Mouse (Mus musculus): ENCODE data around the gene Dlg4.
"Not testable (repeated sequence)": the region's sequence is repeated elsewhere in the genome, so short reads cannot be mapped to it uniquely, and the experiment has no call there.

Dlg4 gene

GRCm38 (mm10) chr11:69996161-69997061, 20.3 kb upstream of the Dlg4 start:
- peak in 1 of 2 experiments; percentile 57 for DNase-seq (ENCODE audit: low spot score in 2 of 2)

DNA sequence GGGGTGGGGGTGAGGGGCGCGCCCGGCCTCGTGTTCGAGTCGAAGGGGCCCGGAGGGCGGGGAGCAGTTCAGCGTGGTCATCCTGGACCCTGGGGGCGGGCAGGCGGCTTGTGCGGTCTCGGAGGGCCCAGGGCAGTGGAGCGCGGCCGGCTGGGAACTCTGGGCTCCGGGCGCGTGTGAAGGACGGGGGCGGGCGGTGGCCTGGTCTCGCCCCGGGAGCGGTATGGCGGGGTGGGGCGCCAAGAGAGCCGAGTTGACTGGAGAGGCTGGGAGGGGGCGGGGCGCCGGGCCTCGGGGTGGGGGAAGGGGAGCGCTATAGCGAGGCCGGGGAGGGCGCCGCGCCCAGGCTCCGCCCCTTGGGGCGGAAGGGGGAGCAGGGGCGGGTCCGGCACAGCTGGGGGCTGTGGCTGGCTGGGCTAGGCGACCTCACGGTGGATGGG, 19.7 kb upstream of the Dlg4 start:
- peak; percentile 89 to 91 for DNase-seq (ENCODE audit: low spot score in 2 of 2)

DNA sequence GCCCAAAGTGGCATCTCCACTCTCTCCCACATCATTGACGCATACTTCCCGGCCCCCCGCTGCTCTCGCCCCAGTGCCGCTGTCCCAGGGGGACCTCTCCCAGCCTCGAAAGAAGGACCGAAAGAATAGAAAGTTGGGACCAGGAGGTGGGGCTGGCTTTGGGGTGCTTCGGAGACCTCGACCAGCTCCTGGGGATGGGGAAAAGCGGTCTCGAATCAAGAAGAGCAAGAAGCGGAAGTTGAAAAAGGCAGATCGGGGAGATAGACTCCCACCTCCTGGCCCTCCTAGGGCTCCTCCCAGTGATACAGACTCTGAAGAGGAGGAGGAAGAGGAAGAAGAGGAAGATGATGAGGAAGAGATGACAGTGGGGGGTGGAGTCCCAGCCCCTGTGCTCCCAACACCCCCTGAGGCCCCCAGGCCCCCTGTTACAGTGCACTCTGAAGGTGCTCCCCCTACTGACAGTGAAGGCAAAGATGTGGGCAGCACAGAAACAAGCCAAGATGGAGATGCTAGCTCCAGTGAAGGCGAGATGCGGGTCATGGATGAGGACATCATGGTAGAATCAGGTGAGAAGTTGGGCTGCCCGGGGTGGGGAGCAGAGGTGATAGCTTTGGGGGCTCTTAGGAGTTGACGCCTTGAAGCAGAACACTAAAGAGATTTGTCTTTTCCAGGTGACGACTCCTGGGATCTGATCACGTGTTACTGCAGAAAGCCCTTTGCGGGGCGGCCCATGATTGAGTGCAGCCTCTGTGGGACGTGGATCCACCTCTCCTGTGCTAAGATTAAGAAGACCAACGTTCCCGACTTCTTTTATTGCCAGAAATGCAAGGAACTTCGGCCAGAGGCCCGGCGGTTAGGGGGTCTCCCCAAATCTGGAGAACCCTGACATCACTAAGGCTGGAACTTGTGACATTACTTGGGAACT, 17.9 kb upstream of the Dlg4 start:
- no peak for DNase-seq (ENCODE audit: low spot score in 2 of 2)

- DNase-seq (ENCODE audit: low spot score in 2 of 2): no peak
Measured at GRCm38 (mm10) chr11:69999666-70000065, 17.1 kb upstream of the Dlg4 start.

DNA sequence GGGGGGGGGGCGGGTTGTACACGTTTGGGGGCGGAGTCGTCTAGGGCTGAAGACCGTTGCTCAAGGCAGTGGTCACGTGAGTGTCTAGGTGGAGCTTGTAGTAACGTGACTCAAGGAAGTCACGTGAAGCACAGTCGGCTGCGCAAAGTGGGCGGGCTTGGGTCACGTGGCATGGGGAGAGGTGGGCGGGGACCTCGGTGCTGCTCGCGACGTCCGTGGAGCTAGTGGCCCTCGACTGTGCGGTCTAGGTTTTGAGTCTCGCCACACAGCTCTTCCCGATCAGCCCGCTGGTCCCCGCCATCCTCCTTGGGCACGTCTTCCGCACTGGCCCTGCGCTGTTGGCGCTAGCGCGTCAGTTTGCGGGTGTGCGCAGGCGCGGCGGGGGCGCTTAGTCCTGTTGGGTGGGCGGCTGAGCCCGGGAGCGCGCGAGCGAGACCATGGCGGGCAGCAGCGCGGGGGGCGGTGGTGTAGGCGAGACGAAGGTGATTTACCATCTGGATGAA, 16.3 kb upstream of the Dlg4 start, which contains the start of gene Dvl2:
Dvl2 (plus strand) TSS at position 200 of the 503 bp plus-strand sequence.
- DNase-seq (ENCODE audit: low spot score in 2 of 2): peak; percentile 90 to 94

GRCm38 (mm10) chr11:70001159-70001558, 15.6 kb upstream of the Dlg4 start:
- DNase-seq (ENCODE audit: low spot score in 2 of 2): no peak

- no peak for DNase-seq (ENCODE audit: low spot score in 2 of 2)
Measured at GRCm38 (mm10) chr11:70001865-70002264, 14.9 kb upstream of the Dlg4 start.

DNA sequence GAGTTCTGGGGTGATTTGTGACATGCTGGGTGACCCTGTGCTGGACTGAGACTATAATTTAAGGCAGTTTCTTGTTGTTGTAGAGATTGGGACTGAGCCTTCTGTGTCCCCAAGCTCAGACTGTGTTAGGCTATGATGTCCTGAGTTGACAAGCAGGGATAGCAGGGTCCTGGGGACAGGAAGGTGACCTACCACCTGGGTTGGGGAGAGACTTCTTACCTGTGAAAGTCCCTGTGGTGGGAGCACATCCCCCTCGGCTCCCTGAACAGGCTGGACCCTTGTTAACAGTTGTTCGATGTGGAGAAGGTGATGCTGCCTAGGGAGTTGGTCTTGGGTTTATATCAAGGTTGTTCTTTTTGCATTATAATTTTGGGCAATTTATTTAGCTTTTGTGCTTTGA, 14.3 kb upstream of the Dlg4 start:
- no peak for DNase-seq (ENCODE audit: low spot score in 2 of 2)

- DNase-seq (ENCODE audit: low spot score in 2 of 2): no peak
Measured at GRCm38 (mm10) chr11:70005521-70005920, 11.2 kb upstream of the Dlg4 start.

GRCm38 (mm10) chr11:70010033-70010432, 6.7 kb upstream of the Dlg4 start:
- DNase-seq (ENCODE audit: low spot score in 2 of 2): no peak

- no peak for DNase-seq (ENCODE audit: low spot score in 2 of 2)
Measured at GRCm38 (mm10) chr11:70010548-70010947, 6.2 kb upstream of the Dlg4 start.

- no peak for DNase-seq (ENCODE audit: low spot score in 2 of 2)
Measured at GRCm38 (mm10) chr11:70010961-70011360, 5.8 kb upstream of the Dlg4 start.

GRCm38 (mm10) chr11:70012931-70013330, 3.8 kb upstream of the Dlg4 start:
- no peak for DNase-seq (ENCODE audit: low spot score in 2 of 2)

GRCm38 (mm10) chr11:70013408-70013807, 3.3 kb upstream of the Dlg4 start:
- DNase-seq (ENCODE audit: low spot score in 2 of 2): no peak

DNA sequence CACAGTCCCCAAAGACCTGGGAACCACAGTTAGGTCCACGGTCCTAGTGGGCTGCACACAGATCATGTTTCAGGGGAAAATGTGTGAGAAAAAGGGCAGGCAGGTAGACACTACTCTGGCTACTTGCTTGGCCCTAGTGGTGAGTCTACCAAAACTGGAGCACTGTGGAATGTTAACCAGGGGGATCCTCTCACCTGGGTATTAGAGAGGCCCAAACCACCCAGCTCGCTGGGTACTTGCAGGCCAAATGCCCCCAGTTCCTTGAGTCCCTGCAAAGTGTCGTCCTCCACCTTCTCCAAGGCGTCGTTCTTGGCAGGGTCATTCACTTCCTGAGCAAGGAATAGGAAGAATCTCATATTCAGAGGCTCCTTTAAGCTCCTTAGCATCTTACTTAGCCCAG, 2.7 kb upstream of the Dlg4 start:
- DNase-seq (ENCODE audit: low spot score in 2 of 2): no peak

DNA sequence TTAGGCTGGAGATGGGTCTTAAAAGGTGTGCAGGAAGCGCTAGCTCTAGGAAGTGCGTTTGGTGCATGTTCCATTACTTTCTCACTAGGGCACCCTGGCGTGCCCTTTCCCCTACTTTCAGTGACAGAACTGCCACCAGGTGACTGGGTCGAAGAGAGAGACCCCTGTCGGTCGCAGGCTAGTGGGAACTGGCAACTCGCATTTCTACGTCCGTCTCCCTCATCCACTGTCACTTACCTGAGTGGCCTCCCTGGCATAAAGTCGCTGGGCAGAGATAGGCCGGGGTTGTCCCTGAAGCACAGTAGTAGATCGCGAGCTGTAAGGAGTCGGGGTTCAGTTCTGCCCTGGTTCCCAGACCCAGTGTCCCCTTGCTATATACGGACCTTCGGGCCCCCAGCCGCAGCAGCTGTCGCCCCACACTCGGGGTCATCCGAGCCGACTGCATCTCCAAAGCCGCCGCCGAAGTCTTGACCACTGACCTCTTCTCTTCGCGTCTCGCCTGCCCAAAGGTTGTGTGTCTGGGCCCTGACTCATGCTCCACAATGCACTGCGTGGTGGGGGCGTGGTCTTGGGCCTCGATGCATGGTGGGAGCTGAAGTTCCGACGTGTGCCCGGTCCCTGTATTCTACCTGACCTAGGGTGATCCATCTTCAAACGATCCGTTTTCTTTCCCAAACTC, 1.7 kb upstream of the Dlg4 start, which contains the start of gene Acadvl:
Acadvl (minus strand) TSS at position 532 of the 679 bp plus-strand sequence.
- peak; percentile 86 to 91 for DNase-seq (ENCODE audit: low spot score in 2 of 2)

- DNase-seq (ENCODE audit: low spot score in 2 of 2): no peak
Measured at GRCm38 (mm10) chr11:70015677-70016076, 1.1 kb upstream of the Dlg4 start.

DNA sequence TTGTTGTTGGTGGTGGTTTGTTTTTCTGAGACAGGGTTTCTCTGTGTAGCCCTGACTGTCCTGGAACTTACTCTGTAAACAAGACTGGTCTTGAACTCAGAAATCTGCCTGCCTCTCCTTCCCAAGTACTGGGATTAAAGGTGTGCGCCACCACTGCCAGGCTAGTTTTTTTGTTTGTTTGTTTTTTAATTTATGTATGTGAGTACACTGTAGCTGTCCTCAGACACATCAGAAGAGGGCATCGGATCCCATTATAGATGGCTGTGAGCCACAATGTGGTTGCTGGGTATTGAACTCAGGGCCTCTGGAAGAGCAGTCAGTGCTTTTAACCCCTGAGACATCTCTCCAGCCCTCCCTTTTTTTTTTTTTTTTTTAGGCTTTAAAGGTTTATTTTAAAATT, 565 bp upstream of the Dlg4 start:
- not testable (repeated sequence) for DNase-seq (ENCODE audit: low spot score in 2 of 2)

DNA sequence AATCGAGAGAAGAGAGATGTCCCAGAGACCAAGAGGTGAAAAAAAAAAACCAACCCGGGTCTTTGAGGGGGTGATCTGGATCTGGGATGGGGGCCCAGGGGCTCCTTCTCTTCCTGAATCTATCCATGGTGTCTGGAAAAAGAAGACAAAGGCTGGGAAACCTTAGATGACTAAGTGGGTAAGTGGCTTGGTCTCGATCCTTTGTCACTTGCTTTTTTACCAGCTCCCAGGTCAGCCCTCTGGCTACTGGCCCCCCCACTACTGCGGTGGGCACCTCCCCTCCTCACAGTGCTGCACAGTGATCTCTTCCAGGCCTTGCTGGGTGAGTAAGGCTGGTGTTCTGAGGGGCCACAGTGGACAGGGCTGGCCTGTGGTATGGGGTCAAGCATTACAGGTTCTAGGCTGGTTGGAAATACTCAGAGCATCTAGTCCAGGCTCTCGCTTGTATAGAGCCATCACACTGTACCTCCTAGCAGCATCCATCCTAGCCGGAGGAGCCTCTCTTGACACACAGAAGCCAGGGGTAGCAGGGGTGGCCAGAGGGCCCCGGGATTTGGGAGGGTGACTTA, 541 bp downstream of the Dlg4 start:
- DNase-seq (ENCODE audit: low spot score in 2 of 2): no peak

GRCm38 (mm10) chr11:70018131-70018990, 1.6 kb downstream of the Dlg4 start:
- peak in 1 of 2 experiments; percentile 36 for DNase-seq (ENCODE audit: low spot score in 2 of 2)
